Mouse (Mus musculus): Measurements from ENCODE around the gene Ppt1. TPM values are rescaled to one million over a fixed set of nuclear protein-coding genes. Genes with fewer than 3 reads are reported as not detected.

The Ppt1 gene
- total and polyA plus RNA-seq, 3 experiments = 13.1 to 19.9 TPM; not detected in 1

- H3K9ac ChIP-seq (ENCODE audit: control insufficient read depth, low read depth, low read length, poor library complexity, severe bottlenecking) = peak overlapping the region; percentile 86
- H3K9me3 ChIP-seq (replicated peaks; ENCODE audit: insufficient read depth, low read length) = no peaks in the 10 kb centered on the region
- peaks cover 0 to 20% of the 10 kb centered on the region in 2 experiments; a peak in 2 of 4 replicates for H3K36me3 ChIP-seq (ENCODE audit: control insufficient read depth in 1 of 2, insufficient read depth in 2 of 2, low read length in 2 of 2)
- H3K27ac ChIP-seq (ENCODE audit: control insufficient read depth, low read depth, low read length) = peak overlapping the region; percentile 95
- H3K4me1 ChIP-seq (ENCODE audit: control insufficient read depth in 1 of 2, insufficient read depth in 2 of 2, low read length in 2 of 2) = peaks cover 6 to 22% of the 10 kb centered on the region in 2 experiments; a peak in 3 of 4 replicates
- H3K4me3 ChIP-seq (ENCODE audit: control insufficient read depth in 1 of 2, insufficient read depth in 1 of 2, low read depth in 2 of 2, low read length in 2 of 2) = peak overlapping the region; percentile 77 to 87
- TF ChIP-seq CTCF (IDR thresholded peaks at IDR 0.05 in 2 of 3, conservative IDR thresholded peaks at IDR 0.05 in 1 of 3; ENCODE audit: control insufficient read depth in 1 of 3, insufficient read depth in 1 of 3, low read depth in 2 of 3, low read length in 3 of 3, poor library complexity in 1 of 3, severe bottlenecking in 1 of 3) = no peak
- no peak for TF ChIP-seq MAX (IDR thresholded peaks at IDR 0.05; ENCODE audit: low read length)
- TF ChIP-seq HCFC1 (IDR thresholded peaks at IDR 0.05; ENCODE audit: low read depth, low read length) = no peak
- TF ChIP-seq USF1 (IDR thresholded peaks at IDR 0.05; ENCODE audit: low read depth, low read length) = no peak
- TF ChIP-seq POLR2AphosphoS5 (IDR thresholded peaks at IDR 0.05; ENCODE audit: borderline replicate concordance, low read depth, low read length) = no peak
- no peak for TF ChIP-seq GATA1 (IDR thresholded peaks at IDR 0.05; ENCODE audit: low read depth, low read length)
- TF ChIP-seq ZC3H11A (IDR thresholded peaks at IDR 0.05; ENCODE audit: low read depth, low read length) = no peak
- TF ChIP-seq MYC (IDR thresholded peaks at IDR 0.05; ENCODE audit: low read depth, low read length) = no peak
- no peak for TF ChIP-seq UBTF (IDR thresholded peaks at IDR 0.05; ENCODE audit: borderline replicate concordance, insufficient read depth, low read depth, low read length)
- no peak for TF ChIP-seq MAZ (IDR thresholded peaks at IDR 0.05; ENCODE audit: low read depth, low read length)
- TF ChIP-seq KAT2A (conservative IDR thresholded peaks at IDR 0.05; ENCODE audit: low read depth, low read length) = no peak
- TF ChIP-seq BHLHE40 (IDR thresholded peaks at IDR 0.05; ENCODE audit: borderline replicate concordance, low read depth, low read length) = no peak
- H3K27me3 ChIP-seq (ENCODE audit: control insufficient read depth in 1 of 2, insufficient read depth in 2 of 2, low read length in 2 of 2) = no peaks in the 10 kb centered on the region
- H3K79me2 ChIP-seq (ENCODE audit: control insufficient read depth, insufficient read depth, low read length, poor library complexity) = peaks cover 27% of the 10 kb centered on the region
- DNase-seq (ENCODE audit: low read depth, low spot score) = peak; percentile 64
Observed at GRCm38 (mm10) chr4:122886579-122887254, 50.7 kb downstream of the Ppt1 start.

GRCm38 (mm10) chr4:122887336-122887735, 51.3 kb downstream of the Ppt1 start:
- Histone ChIP-seq H3K27ac (ENCODE audit: control insufficient read depth, low read depth, low read length) (peak overlapping the region; percentile 95; the same call in 1 of the 2 replicates), H3K4me1 (ENCODE audit: control insufficient read depth in 1 of 2, insufficient read depth in 2 of 2, low read length in 2 of 2) (peaks cover 10 to 22% of the 10 kb centered on the region in 2 experiments), H3K4me3 (ENCODE audit: control insufficient read depth in 1 of 2, insufficient read depth in 1 of 2, low read depth in 2 of 2, low read length in 2 of 2) (peak overlapping the region in 1 of 2 experiments; percentile 77; a peak in 2 of 4 replicates), H3K79me2 (ENCODE audit: control insufficient read depth, insufficient read depth, low read length, poor library complexity) (peaks cover 25% of the 10 kb centered on the region), H3K9me3 (replicated peaks; ENCODE audit: insufficient read depth, low read length) (no peaks in the 10 kb centered on the region), H3K9ac (ENCODE audit: control insufficient read depth, low read depth, low read length, poor library complexity, severe bottlenecking) (peak overlapping the region; percentile 86), H3K27me3 (ENCODE audit: control insufficient read depth in 1 of 2, insufficient read depth in 2 of 2, low read length in 2 of 2) (no peaks in the 10 kb centered on the region), H3K36me3 (ENCODE audit: control insufficient read depth in 1 of 2, insufficient read depth in 2 of 2, low read length in 2 of 2) (peaks cover 0 to 22% of the 10 kb centered on the region in 2 experiments; a peak in 2 of 4 replicates)
- no peak for TF ChIP-seq E2F4 (IDR thresholded peaks at IDR 0.05; ENCODE audit: borderline replicate concordance, low read depth, low read length)
- TF ChIP-seq MAFK (IDR thresholded peaks at IDR 0.05; ENCODE audit: borderline replicate concordance, low read depth, low read length) = no peak
- TF ChIP-seq NELFE (IDR thresholded peaks at IDR 0.05; ENCODE audit: low read depth, low read length) = no peak
- no peak for TF ChIP-seq TCF12 (IDR thresholded peaks at IDR 0.05; ENCODE audit: low read depth, low read length)
- TF ChIP-seq BHLHE40 (IDR thresholded peaks at IDR 0.05; ENCODE audit: borderline replicate concordance, low read depth, low read length) = no peak
- no peak for TF ChIP-seq POLR2AphosphoS5 (IDR thresholded peaks at IDR 0.05; ENCODE audit: borderline replicate concordance, low read depth, low read length)
- no peak for TF ChIP-seq EP300 (IDR thresholded peaks at IDR 0.05; ENCODE audit: low read depth in 1 of 2, low read length in 2 of 2)
- TF ChIP-seq UBTF (IDR thresholded peaks at IDR 0.05; ENCODE audit: borderline replicate concordance, insufficient read depth, low read depth, low read length) = no peak
- TF ChIP-seq SIN3A (IDR thresholded peaks at IDR 0.05; ENCODE audit: low read length) = no peak
- TF ChIP-seq USF2 (IDR thresholded peaks at IDR 0.05; ENCODE audit: borderline replicate concordance in 1 of 2, insufficient read depth in 1 of 2, low read depth in 1 of 2, low read length in 2 of 2) = no peak
- no peak for TF ChIP-seq CHD1 (IDR thresholded peaks at IDR 0.05; ENCODE audit: low read depth, low read length)
- TF ChIP-seq GATA1 (IDR thresholded peaks at IDR 0.05; ENCODE audit: low read depth, low read length) = no peak
- TF ChIP-seq ETS1 (IDR thresholded peaks at IDR 0.05; ENCODE audit: low read depth, low read length) = no peak
- no peak for TF ChIP-seq NRF1 (IDR thresholded peaks at IDR 0.05; ENCODE audit: insufficient read depth, low read depth, low read length, poor library complexity, severe bottlenecking)
- no peak for TF ChIP-seq JUND (IDR thresholded peaks at IDR 0.05; ENCODE audit: low read depth, low read length)
- TF ChIP-seq ZMIZ1 (IDR thresholded peaks at IDR 0.05; ENCODE audit: low read depth, low read length) = no peak
- TF ChIP-seq KAT2A (conservative IDR thresholded peaks at IDR 0.05; ENCODE audit: low read depth, low read length) = no peak
- no peak for DNase-seq (ENCODE audit: low read depth, low spot score)
